Mouse (Mus musculus) liver, postnatal 0 days (tissue): Measurements from ENCODE around the gene Vps33a.

Source experiments
- CTCF ChIP-seq: sonication (generic); IDR thresholded peaks from 2 replicates; pipeline ENCODE4 v1.5.1; 2016; ENCODE audit warnings: antibody characterized with exemption, low read depth
- EP300 ChIP-seq: IDR thresholded peaks from 2 replicates; pipeline ENCODE4 v1.6.1; 2016; ENCODE audit warnings: antibody characterized with exemption, low read depth, mild to moderate bottlenecking

DNA sequence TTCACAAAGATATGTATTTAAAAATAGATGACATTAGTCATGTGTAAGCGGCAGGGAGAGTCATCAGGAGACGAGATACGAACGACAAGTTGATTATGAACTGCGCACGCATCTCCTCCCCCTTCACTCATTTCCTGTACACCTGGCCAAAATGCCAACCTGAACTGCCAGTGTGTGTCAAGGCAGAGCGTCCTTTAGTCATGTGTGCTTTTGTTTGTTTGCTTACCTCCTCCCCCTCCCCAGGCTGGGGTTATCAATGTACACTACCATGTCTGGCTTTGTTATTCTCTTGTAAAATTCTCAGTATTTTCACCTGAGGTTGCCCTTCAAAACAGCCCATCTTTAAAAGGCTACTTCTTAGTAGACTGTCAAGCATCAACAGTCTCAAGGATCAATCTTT is 36.6 kb upstream of the Vps33a start:
- no peak for TF ChIP-seq CTCF
- TF ChIP-seq EP300, result no peak
